Mouse (Mus musculus) mammary gland, adult 2 months (tissue): Measurements from ENCODE around the gene Fmo2. TPM values are rescaled to one million over a fixed set of nuclear protein-coding genes. Genes with fewer than 3 reads are reported as not detected.

ENCODE experiments used
- polyA plus RNA-seq: library from polyadenylated mRNA; depleted of rRNA; stranded (reverse); fragments of >200 nt; gene quantifications from 2 replicates; pipeline ENCODE4 v1.2.3, GENCODE M21; 2012; ENCODE audit warnings: low replicate concordance; rRNA removed

The Fmo2 gene
- 3.1 and 11.3 TPM in 2 replicates for polyA plus RNA-seq

GRCm38 (mm10) chr1:162897838-162898811 lies at the start of gene Fmo2:
Gene Fmo2 (minus strand): TSS chr1:162898726.

DNA sequence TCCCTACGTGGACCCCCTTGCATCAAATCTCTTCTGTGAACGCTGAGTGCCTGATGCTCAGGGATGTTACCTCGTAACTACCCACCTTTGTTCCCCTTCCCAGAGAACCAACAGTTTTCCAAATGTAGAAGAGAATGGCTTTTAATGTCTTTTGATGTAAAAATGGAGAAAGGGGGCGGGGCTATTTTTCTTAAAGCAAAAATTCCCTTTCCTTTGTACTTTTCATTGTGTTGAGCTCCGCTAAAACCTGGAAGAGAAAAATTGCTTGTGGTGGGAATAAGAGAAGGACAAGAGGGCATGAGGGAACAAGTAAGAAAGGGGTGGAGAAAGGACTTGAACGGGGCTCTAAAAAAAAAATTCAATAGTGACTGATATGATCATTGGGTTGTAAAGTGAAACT lies 38.9 kb upstream of the Fmo2 start, which contains the start of gene Fmo6:
Gene Fmo6, minus strand, starts transcription at position 101 of the 400 bp plus-strand sequence.

DNA sequence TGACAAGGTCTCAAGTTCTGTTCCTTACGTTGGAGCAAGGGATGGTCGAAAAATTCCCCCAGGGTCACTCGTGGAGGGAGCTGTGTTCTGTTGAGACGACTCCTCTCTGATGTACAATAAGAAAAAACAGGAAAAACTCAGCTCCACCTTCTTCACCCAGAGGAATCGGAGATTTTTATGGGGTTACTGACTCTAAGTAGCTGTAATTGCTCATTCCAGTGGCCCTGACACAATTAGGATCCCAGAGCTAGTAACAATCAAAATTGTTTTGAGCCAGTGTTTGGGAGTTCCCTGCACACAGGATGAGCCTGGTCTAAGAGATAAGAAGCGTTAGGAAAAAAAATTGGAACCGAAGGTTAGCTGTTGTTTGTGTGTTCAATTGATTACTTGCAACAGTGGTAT lies 32.2 kb downstream of the Fmo2 start, which contains the start of gene Fmo1:
Gene Fmo1, minus strand, starts transcription at position 331 of the 402 bp plus-strand sequence.

Other genes with a start within 250 kb of the Fmo2 start
- gene Myocos, start 240.5 kb downstream of the Fmo2 start, polyA plus RNA-seq = not detected in 2 replicates
- 36.9 and 41.1 TPM in 2 replicates for gene Prrc2c, start 158.2 kb downstream of the Fmo2 start, polyA plus RNA-seq
- 0.41 and 0.92 TPM in 2 replicates for gene Fmo4, start 84.8 kb downstream of the Fmo2 start, polyA plus RNA-seq
- 46.6 and 91.4 TPM in 2 replicates for gene Fmo1, start 32.1 kb downstream of the Fmo2 start, polyA plus RNA-seq
- not detected in 2 replicates for gene Fmo6, start 38.8 kb upstream of the Fmo2 start, polyA plus RNA-seq
- gene Fmo3, start 85.8 kb upstream of the Fmo2 start, polyA plus RNA-seq = not detected in 2 replicates
- gene Mroh9, start 186.9 kb upstream of the Fmo2 start, polyA plus RNA-seq = not detected in 2 replicates